Mouse (Mus musculus) liver, postnatal 0 days (tissue): ENCODE measurements around the gene Map3k4.

Experiments
- CTCF ChIP-seq: sonication (generic); IDR thresholded peaks from 2 replicates; pipeline ENCODE4 v1.5.1; 2016; ENCODE audit warnings: antibody characterized with exemption, low read depth
- EP300 ChIP-seq: IDR thresholded peaks from 2 replicates; pipeline ENCODE4 v1.6.1; 2016; ENCODE audit warnings: antibody characterized with exemption, low read depth, mild to moderate bottlenecking

- TF ChIP-seq CTCF (no peak), EP300 (peak; percentile 98)
Measured at GRCm38 (mm10) chr17:12185855-12186254, 132.7 kb downstream of the Map3k4 start.
